Mouse (Mus musculus): ENCODE data around the gene Fgl2.

DNA sequence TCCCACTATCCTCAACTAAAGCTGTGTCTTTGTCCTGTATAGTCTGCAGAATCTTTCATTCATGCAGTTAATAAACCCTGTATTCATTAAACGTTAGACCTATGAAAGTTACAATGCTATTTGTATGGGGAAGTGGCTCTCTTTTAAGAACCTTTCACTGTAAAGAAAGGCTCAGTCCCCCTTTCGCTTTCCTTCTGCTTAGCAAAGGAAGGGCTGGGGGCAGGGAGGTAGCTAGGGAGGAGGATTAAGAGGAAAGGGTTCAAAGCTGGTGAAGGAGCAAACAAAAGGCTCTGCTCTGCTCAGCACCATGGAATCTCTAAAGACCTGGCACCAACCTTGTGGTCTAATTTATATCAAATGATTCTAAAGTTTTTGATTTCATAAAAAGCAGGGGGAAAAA lies 4.9 kb upstream of the Fgl2 start:
- no peak for TF ChIP-seq CTCF (IDR thresholded peaks at IDR 0.05; ENCODE audit: borderline replicate concordance, control insufficient read depth, extremely low read depth, insufficient read depth, low read length, poor library complexity)
- no peak for TF ChIP-seq POLR2A (IDR thresholded peaks at IDR 0.05; ENCODE audit: control insufficient read depth, extremely low read depth, insufficient read depth, low read length, poor library complexity)
